Mouse (Mus musculus) hindlimb bud, embryonic 11.5 days (tissue): Measurements from ENCODE around the gene Rap2c.
A peak's percentile ranks its signal among the peaks of the same experiment; 100 is the strongest.

Source experiments
- DNase-seq: peaks from one replicate; pipeline ENCODE4 v3.0.0-alpha.2; 2012; ENCODE audit warnings: low read depth, low spot score; ENCODE audit errors: extremely low spot score

Rap2c gene

GRCm38 (mm10) chrX:50969907-50970306 is 47.9 kb downstream of the Rap2c start:
- no peak for DNase-seq

GRCm38 (mm10) chrX:50968157-50968932 is 49.5 kb downstream of the Rap2c start:
- peak; percentile 2 for DNase-seq

DNA sequence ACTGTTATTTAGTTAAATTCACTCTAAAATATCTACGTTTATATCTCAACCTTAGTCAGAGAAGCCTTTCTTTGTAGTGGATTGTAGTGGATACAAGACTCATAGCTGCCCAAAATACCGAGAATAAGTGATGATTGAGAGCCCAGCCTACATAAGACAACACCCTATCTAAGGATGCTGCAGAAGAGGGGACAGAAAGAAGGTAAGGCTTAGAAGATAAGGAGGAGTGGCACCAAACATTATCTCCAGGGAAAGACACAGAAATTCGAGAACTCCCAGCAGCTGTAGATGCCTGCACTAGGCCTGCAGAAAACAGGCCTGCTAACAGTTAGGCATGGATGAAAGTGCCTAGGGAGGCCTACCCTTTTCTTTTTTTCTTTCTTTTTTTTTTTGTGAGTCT is 52.7 kb downstream of the Rap2c start:
- DNase-seq: no peak

DNA sequence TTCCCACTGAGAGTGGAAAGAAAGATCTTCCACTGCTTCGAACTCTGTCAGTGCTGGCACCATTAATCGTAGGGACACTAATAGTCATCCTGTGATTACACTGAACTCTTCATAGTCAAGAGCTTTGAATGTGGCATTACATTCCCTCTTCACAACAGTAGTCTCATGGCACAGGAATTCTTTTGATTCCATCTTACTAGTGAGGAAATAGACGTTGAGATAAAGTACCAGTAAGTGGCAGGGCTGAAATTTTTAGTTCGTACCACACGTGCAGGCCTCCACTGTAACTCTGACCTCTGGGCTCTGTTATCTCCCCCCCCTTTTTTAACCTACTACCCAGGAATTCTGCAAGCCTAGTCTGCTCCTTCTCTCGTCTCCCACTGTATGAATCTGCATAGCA is 54.9 kb downstream of the Rap2c start:
- no peak for DNase-seq
